Mouse (Mus musculus): ENCODE measurements around the gene Hnrnpu. TPM values are rescaled to one million over a fixed set of nuclear protein-coding genes. Genes with fewer than 3 reads are reported as not detected.
"Not testable (repeated sequence)": the region's sequence is repeated elsewhere in the genome, so short reads cannot be mapped to it uniquely, and the experiment has no call there.

The Hnrnpu gene
- polyA plus RNA-seq, 1 experiment from 2014 or later = 295 TPM

DNA sequence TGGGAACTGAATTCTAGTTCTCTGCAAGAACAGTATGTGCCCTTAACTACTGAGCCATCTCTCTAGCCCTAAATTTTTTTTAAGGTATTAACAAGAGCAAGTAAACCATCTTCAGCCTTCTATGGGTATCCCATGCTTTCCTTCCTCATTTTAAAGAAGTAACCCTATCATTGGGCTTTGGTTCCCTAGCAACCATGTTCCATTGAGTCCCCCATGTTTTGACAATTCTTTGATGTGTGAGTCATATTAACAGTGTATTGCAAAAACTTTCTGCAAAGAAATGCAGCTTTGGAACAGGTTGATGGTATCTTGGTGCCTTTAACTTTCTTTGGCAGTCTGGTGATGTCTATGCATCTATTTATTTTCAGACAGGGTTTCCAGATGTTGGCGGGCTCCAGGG, 43.5 kb downstream of the Hnrnpu start:
- no peak overlapping the region for H3K27ac ChIP-seq (replicated peaks)
- 90% methylated on average over 1 of the region's 1 CpGs for WGBS
- H3K36me3 ChIP-seq = no peaks in the 10 kb centered on the region
- H3K4me1 ChIP-seq (replicated peaks) = no peaks in the 10 kb centered on the region
- no peaks in the 10 kb centered on the region for H3K27me3 ChIP-seq
- no peak for ATAC-seq (ENCODE audit: low read depth)
- H3K9me3 ChIP-seq = no peaks in the 10 kb centered on the region
- no peak overlapping the region for H3K4me3 ChIP-seq
- no peak overlapping the region for H3K4me2 ChIP-seq
- H3K9ac ChIP-seq = no peak overlapping the region

DNA sequence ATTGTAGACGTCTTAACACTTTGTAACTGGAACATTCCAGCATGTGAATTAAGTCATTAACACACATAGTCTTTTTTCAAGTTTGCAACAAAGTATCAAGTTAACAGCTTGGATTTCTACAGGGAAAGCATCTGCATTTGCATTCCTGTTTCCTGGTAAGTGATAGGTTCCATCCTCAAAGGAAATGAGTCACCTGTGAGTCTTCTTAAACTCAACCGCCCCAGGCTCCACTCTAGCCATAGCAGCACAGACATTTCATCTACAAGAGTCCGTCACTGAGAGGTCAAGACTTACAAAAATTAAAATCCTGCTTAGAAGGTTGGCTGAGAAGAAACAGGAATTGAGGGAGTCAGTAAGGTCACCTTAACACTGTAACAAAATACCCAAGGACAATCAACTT, 45.9 kb downstream of the Hnrnpu start:
- H3K27ac ChIP-seq (replicated peaks) = no peak overlapping the region
- 90% methylated on average over 3 of the region's 3 CpGs for WGBS
- H3K4me1 ChIP-seq (replicated peaks) = no peaks in the 10 kb centered on the region
- no peak for ATAC-seq (ENCODE audit: low read depth)
- H3K4me2 ChIP-seq = no peak overlapping the region
- no peak overlapping the region for H3K9ac ChIP-seq
- H3K4me3 ChIP-seq = no peak overlapping the region
- H3K27me3 ChIP-seq = no peaks in the 10 kb centered on the region
- H3K9me3 ChIP-seq = no peaks in the 10 kb centered on the region
- H3K36me3 ChIP-seq = no peaks in the 10 kb centered on the region

DNA sequence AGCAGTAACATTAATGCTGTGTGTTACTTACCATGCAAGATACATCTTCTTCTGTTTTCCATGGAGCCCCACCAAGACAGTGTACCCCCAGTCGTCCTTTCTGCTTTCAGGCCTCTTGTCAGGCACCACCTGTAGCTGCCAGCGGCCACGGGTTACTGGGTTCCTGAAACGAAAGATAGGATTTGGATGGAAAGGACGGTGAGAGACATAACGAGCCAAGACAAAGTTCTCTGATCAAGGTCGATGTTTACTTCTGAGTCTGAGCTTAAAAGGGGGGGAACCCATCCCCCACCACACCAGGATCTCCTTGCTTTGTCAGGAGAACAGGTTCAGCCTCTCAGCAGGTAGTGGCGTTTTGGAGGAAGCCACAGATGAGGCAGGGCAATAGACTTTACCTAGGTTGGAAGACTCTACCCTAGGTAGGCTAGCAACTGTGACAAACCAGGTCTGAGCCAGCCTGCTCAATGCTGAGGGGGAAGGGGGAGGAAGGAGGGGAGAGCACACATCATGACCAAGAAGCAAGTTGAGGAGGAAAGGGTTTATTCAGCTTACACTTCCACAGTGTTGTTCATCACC, 49.9 kb downstream of the Hnrnpu start:
- Histone ChIP-seq H3K4me2 (no peak overlapping the region), H3K27ac (replicated peaks) (no peak overlapping the region), H3K4me3 (no peak overlapping the region), H3K9me3 (peaks cover 7% of the 10 kb centered on the region; the same call in 1 of the 2 replicates), H3K27me3 (no peaks in the 10 kb centered on the region), H3K36me3 (no peaks in the 10 kb centered on the region), H3K4me1 (replicated peaks) (no peaks in the 10 kb centered on the region), H3K9ac (no peak overlapping the region)
- ATAC-seq (ENCODE audit: low read depth) = no peak
- 71% methylated on average over 8 of the region's 8 CpGs for WGBS

DNA sequence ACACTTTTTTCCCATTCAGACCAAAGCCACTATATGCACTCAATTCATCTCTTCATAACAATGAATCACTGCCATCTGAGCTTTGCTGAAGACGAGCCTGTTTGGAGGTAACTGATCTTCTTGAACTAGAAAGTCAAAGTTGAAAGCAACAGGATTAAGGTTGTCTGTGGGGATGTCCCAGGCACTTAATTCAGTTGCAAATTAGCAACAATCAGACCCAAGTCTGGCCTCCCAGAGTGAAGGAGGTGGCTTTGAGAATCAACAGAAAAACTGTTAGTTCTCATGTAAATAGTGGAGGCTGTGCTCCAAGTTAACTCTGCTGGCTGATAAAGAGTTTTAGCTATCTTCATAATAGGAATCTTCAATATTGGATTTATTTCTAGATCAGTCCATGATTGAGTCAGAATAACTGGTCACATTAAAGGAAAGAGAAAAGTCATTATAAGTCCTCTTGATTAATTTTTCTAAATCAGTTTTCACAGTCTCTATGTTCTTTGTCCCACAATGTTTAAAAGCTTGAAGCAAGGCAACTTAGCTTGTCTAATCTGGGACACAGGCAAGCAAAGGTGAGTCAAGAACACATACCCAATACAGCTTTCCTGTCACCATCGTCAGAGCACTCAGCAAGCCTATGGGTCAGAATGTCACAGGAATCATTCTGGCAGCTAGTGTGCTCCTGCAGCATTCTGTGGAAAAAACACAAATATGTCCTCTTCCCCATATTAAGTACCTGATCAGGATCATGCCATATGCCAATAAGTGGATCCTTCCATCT, 53.5 kb downstream of the Hnrnpu start:
- ATAC-seq (ENCODE audit: low read depth) = no peak
- WGBS = 66% methylated on average over 2 of the region's 2 CpGs
- H3K4me2 ChIP-seq = no peak overlapping the region
- H3K4me3 ChIP-seq = no peak overlapping the region
- H3K9ac ChIP-seq = no peak overlapping the region
- no peaks in the 10 kb centered on the region for H3K27me3 ChIP-seq
- H3K36me3 ChIP-seq = no peaks in the 10 kb centered on the region
- H3K27ac ChIP-seq (replicated peaks) = no peak overlapping the region
- H3K4me1 ChIP-seq (replicated peaks) = no peaks in the 10 kb centered on the region
- peaks cover 7% of the 10 kb centered on the region; the same call in 1 of the 2 replicates for H3K9me3 ChIP-seq

DNA sequence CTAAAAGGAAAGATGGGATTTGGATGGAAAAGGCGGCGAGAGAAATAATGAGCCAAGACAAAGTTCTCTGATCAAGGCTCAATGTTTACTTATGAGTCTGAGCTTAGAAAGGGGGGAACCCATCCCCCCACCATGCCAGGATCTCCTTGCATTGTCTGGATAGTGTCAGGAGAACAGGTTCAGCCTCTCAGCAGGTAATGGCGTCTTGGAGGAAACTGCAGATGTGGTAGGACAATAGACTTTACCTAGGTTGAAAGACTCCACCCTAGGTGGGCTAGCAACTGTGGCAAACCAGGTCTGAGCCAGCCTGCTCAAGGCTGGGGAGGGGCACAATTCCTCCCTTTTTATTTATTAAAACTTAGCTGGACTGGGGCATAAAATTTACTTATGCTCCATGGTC, 54.3 kb downstream of the Hnrnpu start:
- H3K27me3 ChIP-seq; H3K36me3 ChIP-seq; H3K4me1 ChIP-seq (replicated peaks); ATAC-seq (ENCODE audit: low read depth); H3K9me3 ChIP-seq; H3K4me2 ChIP-seq; H3K27ac ChIP-seq (replicated peaks); H3K4me3 ChIP-seq; H3K9ac ChIP-seq: not testable (repeated sequence)
- WGBS = 87% methylated on average over 3 of the region's 3 CpGs

DNA sequence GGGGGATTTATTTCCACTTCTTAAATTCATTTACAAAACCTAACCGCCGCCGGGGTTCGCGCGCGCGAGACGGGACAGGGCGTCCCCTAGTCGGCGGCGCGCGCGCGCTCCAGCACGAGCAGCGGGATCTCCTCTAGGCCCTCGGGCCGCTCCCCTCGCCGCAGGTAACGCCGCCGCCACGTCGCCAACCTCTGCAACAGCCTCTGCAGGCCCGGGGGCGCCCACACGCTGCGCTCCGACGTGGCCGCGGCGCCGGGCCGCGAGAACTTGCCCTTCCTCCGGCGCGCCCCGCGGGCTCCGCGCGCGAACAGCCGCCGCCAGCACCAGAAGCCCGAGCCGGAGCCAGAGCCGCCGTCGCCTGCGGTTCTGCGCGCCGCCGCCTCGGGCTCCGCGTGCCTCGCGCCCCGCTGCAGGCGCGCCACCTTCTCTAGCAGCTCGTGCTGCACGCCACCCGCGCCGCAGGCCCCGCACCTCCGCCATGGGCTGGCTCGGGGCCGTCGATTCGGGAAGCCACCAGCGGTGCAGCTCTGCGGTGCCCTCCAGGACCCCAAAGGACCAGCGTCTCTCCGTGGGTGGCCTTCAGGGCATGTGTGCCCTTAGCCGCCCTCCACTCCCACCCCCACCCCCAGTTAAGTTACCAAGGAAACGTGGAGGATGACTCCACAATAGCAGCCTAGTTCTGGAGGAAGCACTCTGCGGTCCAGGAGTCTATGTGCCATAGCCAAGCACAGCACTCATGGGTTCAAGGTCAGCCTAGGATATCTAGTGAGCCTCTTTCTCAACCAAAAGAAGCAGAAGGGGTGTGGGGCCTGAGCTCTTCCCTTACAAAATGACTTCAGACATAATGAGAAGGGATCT, 61.3 kb downstream of the Hnrnpu start:
- Histone ChIP-seq H3K9ac (peak overlapping the region; percentile 87), H3K4me1 (replicated peaks) (no peaks in the 10 kb centered on the region), H3K27me3 (peaks cover 12% of the 10 kb centered on the region), H3K36me3 (no peaks in the 10 kb centered on the region), H3K4me3 (peak overlapping the region; percentile 63), H3K9me3 (no peaks in the 10 kb centered on the region), H3K4me2 (peak overlapping the region; percentile 66), H3K27ac (replicated peaks) (peak overlapping the region; percentile 85)
- peak; percentile 93 for ATAC-seq (ENCODE audit: low read depth)
- under 1% methylated on average over 78 of the region's 87 CpGs for WGBS

DNA sequence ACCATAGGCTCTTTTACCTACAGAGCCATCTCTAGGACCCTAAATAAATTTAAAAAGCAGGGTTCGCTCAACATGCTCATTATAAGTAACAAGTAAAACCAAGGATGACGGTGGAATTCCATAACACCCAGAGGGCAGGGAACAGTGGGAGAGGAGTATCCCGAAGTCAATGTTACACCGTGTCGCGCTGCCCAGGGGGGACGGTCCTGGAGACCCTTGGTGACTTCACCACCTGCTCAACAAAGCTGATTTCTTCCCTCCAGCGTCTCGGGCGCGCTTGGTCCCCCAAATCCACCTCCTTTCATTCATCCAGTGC, 61.9 kb downstream of the Hnrnpu start:
- H3K4me1 ChIP-seq (replicated peaks) = peaks cover under 1% of the 10 kb centered on the region; the same call in 1 of the 2 replicates
- H3K36me3 ChIP-seq = no peaks in the 10 kb centered on the region
- H3K4me3 ChIP-seq = peak overlapping the region; percentile 63
- H3K9ac ChIP-seq = peak overlapping the region; percentile 87
- peak; percentile 72 for ATAC-seq (ENCODE audit: low read depth)
- peaks cover 12% of the 10 kb centered on the region for H3K27me3 ChIP-seq
- H3K4me2 ChIP-seq = peak overlapping the region; percentile 66
- WGBS = 5% methylated on average over 11 of the region's 11 CpGs
- H3K27ac ChIP-seq (replicated peaks) = peak overlapping the region; percentile 85
- H3K9me3 ChIP-seq = no peaks in the 10 kb centered on the region

DNA sequence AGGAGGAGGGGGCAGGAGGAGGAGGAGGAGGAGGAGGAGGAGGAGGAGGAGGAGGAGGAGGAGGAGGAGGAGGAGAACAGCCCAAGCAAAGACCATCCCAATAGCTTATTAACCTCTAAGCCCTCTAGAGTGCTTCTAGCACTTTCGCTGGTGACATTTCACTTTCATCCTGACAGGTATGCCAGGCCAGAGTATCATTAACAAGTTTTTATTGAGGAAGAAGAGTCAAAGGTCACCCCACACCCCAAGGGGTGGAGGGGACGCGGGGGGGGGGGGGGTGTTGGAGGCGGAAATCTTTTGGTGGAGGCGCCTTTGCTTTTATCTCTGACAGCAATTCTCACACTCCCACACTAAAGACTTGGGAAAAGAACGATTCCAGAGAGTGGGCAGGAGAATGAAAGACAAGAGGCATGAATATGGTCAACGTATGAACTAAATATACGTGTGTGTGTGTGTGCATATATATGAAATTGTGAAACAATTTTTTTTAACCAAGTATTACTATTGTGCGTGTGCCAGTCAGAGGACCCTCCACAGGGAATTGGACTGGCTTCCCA, 62.3 kb downstream of the Hnrnpu start:
- Histone ChIP-seq H3K9me3 (no peaks in the 10 kb centered on the region), H3K4me3 (peak overlapping the region; percentile 63), H3K4me1 (replicated peaks) (peaks cover 4% of the 10 kb centered on the region; the same call in 1 of the 2 replicates), H3K4me2 (peak overlapping the region; percentile 66), H3K9ac (peak overlapping the region; percentile 87; the same call in 1 of the 2 replicates), H3K27ac (replicated peaks) (no peak overlapping the region), H3K27me3 (peaks cover 12% of the 10 kb centered on the region), H3K36me3 (no peaks in the 10 kb centered on the region)
- 0 out of 2 replicates have a peak, but pooled peaks have one; percentile 1 for ATAC-seq (ENCODE audit: low read depth)
- WGBS = 27% methylated on average over 9 of the region's 9 CpGs

Small RNA genes lying within 50 kb of the gene (microRNA-seq; reads per million reads assigned to microRNA genes)
- not detected for gene Gm27458

Other genes with a start within 250 kb of the Hnrnpu start
- gene Desi2, start 150.4 kb downstream of the Hnrnpu start, polyA plus RNA-seq (2015; fragmentation: Nextera tagmentation; extraction: Ambion mirVana) = 21.8 and 24.6 TPM in 2 replicates
- gene Cox20, start 18.7 kb downstream of the Hnrnpu start, polyA plus RNA-seq (2015; fragmentation: Nextera tagmentation; extraction: Ambion mirVana) = 133 and 138 TPM in 2 replicates
- 8.4 and 9.6 TPM in 2 replicates for gene Efcab2, start 68.3 kb upstream of the Hnrnpu start, polyA plus RNA-seq (2015; fragmentation: Nextera tagmentation; extraction: Ambion mirVana)
- 10.4 and 10.5 TPM in 2 replicates for gene Kif26b, start 191.3 kb upstream of the Hnrnpu start, polyA plus RNA-seq (2015; fragmentation: Nextera tagmentation; extraction: Ambion mirVana)